Mouse (Mus musculus) embryonic facial prominence, embryonic 11.5 days (tissue): ENCODE measurements at regions not wholly inside any gene's neighbourhood (a gene's known extent, or its start where the extent isn't known, plus 50 kb on each side); places are given as distances from the start of the nearest gene placed in this dataset.

Source experiments
- ATAC-seq: fragments of 200-750 bp; cut with Nextera tagmentation; replicated peaks from 2 replicates; pipeline ENCODE4 v1.8.0; 2017; ENCODE audit warnings: low read depth; ENCODE audit not compliant: insufficient number of reproducible peaks, low FRiP score, low TSS enrichment
- DNase-seq: peaks from one replicate; pipeline ENCODE4 v3.0.0-alpha.2; 2015; ENCODE audit warnings: low spot score
- H3K27ac ChIP-seq: fragments of 300-500 bp; sonication (generic); replicated peaks from 2 replicates; pipeline ENCODE4 v1.5.1; 2014; ENCODE audit warnings: mild to moderate bottlenecking, low read depth, low read length, control low read depth
- H3K27me3 ChIP-seq: fragments of 300-500 bp; sonication (generic); 2 replicates; pipeline ENCODE4 v1.6.1; 2014; ENCODE audit warnings: mild to moderate bottlenecking, low read length, moderate library complexity, mixed read lengths; ENCODE audit not compliant: control insufficient read depth, insufficient read depth
- H3K36me3 ChIP-seq: fragments of 300-500 bp; sonication (generic); replicated peaks from 2 replicates; pipeline ENCODE4 v1.6.1; 2014; ENCODE audit warnings: low read depth, mild to moderate bottlenecking, low read length, moderate library complexity, mixed read lengths; ENCODE audit not compliant: control insufficient read depth, insufficient read depth
- H3K4me1 ChIP-seq: fragments of 300-500 bp; sonication (generic); 2 replicates; pipeline ENCODE4 v1.6.1; 2014; ENCODE audit warnings: low read length, mixed read lengths; ENCODE audit not compliant: control insufficient read depth, insufficient read depth
- H3K4me2 ChIP-seq: fragments of 300-500 bp; sonication (generic); 2 replicates; pipeline ENCODE4 v1.6.1; 2014; ENCODE audit warnings: low read depth, mild to moderate bottlenecking, control low read depth, low read length, moderate library complexity
- H3K4me3 ChIP-seq: fragments of 300-500 bp; sonication (generic); 2 replicates; pipeline ENCODE4 v1.5.1; 2014; ENCODE audit warnings: low read depth, low read length, control low read depth
- H3K9ac ChIP-seq: fragments of 300-500 bp; sonication (generic); replicated peaks from 2 replicates; pipeline ENCODE4 v1.6.1; 2014; ENCODE audit warnings: mild to moderate bottlenecking, control low read depth, low read length
- H3K9me3 ChIP-seq: fragments of 300-500 bp; sonication (generic); replicated peaks from 2 replicates; pipeline ENCODE4 v1.6.1; 2016; ENCODE audit warnings: mild to moderate bottlenecking, low read length, inconsistent platforms, mixed read lengths; ENCODE audit not compliant: control insufficient read depth
- WGBS: fragments of 180-500 bp; shearing (Covaris S2); extraction: QIAGEN DNeasy Blood & Tissue Kit; methylation state at CpG from one replicate; pipeline ENCODE4 v1.1.7; 2014; 5-methylcytosine and 5-hydroxymethylcytosine counted together

- Histone ChIP-seq H3K4me3 (no peak overlapping the region), H3K27ac (no peak overlapping the region), H3K9ac (no peak overlapping the region), H3K27me3 (no peaks in the 10 kb centered on the region), H3K4me1 (no peaks in the 10 kb centered on the region), H3K9me3 (no peaks in the 10 kb centered on the region), H3K4me2 (no peak overlapping the region), H3K36me3 (no peaks in the 10 kb centered on the region)
- no peak for DNase-seq
- ATAC-seq: no peak
Observed at GRCm38 (mm10) chr3:135091487-135091886, 120.8 kb upstream of the Cenpe start.

GRCm38 (mm10) chr3:135100901-135101586 lies 111.3 kb upstream of the Cenpe start:
- 85% methylated on average over 8 of the region's 8 CpGs for WGBS
- Histone ChIP-seq H3K27me3 (no peaks in the 10 kb centered on the region), H3K4me1 (no peaks in the 10 kb centered on the region), H3K36me3 (no peaks in the 10 kb centered on the region), H3K27ac (no peak overlapping the region), H3K4me2 (no peak overlapping the region), H3K9ac (no peak overlapping the region), H3K9me3 (no peaks in the 10 kb centered on the region), H3K4me3 (no peak overlapping the region)
- no peak for ATAC-seq
- DNase-seq: no peak
